Mouse (Mus musculus) brain, adult 10 weeks (tissue): ENCODE measurements around the gene Ccs. TPM values are rescaled to one million over a fixed set of nuclear protein-coding genes. Genes with fewer than 3 reads are reported as not detected.

Experiments used
- polyA plus RNA-seq: library from polyadenylated mRNA; stranded (reverse); fragments of 350-450 nt; fragmentation: Illumina TruSeq; extraction: RNeasy Lipid Tissue Mini Kit (QIAGEN cat#74804); gene quantifications from one replicate; pipeline ENCODE4 v1.2.3, GENCODE M21; 2015; ENCODE audit warnings: low read depth, low replicate concordance

Gene Ccs
- 37.6 TPM for polyA plus RNA-seq

GRCm38 (mm10) chr19:4839149-4839548 lies at the start of gene Ccs, which contains the start of gene Ccdc87:
TSS of gene Ccs (minus strand) at chr19:4839332.
TSS of gene Ccdc87 (plus strand) at chr19:4839366.

GRCm38 (mm10) chr19:4878405-4879323 lies 39.5 kb upstream of the Ccs start, which contains the start of gene Zdhhc24:
TSS of gene Zdhhc24 (plus strand) at chr19:4878668.

DNA sequence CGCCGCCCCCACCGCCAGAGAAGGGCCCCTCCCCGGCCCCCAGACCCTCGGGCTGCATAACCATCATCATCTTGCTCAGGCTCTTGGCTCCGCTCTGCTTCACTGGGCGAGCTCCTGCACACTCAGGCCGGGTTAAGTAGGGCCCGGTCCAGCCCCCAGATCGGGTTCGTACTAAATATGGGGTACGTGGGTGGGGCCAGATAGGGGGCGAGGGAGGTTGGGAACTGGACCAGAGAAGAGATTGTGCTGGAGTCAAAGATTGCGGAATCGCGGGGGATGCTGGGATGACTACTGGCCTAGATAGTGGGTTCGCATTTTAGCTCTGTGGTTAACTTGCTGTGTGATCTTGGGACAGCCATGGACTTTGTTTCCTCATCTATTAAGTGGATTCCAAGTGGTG lies 38.7 kb upstream of the Ccs start, which contains the start of gene Actn3:
Gene Actn3, minus strand, starts transcription at position 125 of the 400 bp plus-strand sequence.

DNA sequence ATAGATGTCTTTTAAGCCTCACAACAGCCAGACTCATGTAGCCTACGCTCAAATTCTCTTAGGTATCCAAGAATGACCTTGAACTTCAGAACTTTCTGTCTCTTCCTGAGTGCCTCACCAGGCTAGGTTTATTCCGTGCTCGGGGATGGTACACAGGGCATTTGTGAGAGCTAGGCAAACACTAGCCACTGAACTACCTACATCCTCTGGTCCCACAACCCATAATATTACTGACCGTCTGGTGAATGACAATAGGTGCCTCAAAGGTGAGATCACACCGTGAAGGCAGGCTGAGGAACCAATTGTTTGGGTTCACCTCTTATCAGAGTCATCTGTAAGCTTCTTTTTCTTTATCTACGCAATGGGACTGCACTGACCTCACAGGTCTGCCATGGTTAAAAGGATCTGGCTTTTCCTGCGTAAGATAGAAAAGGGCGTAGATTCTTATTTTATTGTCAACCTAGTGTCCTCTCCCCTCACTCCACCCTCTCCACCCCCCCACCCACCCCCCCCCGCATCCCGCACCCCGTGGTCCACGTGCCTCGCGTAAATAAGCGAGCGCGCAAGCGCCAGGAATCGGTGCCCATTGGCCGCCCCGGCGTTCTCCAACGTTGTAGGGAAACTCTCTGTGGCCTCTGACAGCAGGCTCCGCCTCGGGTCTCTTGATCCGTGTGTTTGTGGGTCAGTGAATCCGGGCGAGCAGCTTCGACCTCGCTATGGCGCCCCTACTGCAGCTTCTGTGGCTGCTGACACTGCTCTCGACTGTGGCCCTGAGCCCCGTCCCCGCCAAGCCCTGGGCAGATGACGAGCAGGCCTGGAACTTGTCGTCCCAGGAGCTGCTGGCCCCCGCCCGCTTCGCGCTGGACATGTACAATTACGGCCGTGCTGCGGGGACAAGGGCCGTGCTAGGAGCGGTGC lies 15.7 kb upstream of the Ccs start, which contains the start of gene Ctsf:
Gene Ctsf, plus strand, starts transcription at position 579 of the 918 bp plus-strand sequence.

DNA sequence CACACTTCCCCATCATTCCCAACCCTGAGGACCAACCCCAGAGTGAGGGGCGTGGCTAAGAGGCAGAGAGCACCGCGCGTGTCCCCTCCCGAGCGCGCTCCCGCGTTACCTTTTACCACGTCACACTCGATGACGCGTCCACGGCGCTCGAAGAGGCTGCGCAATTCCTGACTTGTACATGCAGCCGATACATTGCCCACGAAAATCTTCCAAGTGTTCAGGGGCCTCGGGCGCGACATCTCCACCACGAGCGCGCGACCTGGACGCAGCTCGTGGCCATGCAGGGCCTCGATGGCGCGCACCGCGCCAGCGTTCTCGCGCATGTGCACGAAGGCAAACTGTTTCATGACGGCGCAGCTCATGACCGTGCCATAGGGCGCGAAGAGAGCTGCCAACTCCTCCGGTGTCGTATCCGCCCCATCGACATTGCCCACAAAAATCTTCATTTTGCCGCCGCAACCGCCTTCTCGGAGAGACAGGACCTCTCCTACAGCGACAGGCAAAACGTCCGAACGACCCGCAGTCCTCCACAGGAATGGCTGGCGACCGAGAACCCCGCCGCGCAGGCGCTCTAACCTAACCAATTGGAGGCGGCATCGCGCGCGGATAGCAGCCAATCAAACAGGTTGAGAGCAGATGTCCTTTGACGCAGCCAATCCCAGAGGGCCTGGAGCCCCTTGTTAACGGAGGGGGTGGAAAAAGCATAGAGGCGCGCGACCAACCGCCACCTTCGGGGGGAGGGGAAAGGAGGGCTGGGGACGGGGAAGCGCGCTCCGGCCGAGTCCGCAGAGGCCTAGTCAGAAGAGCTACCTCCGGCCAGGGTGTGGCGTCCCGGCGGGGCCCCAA lies 27.8 kb downstream of the Ccs start, which contains the start of the genes Gm21992 and Rbm14:
Gene Gm21992, minus strand, starts transcription at position 550 of the 846 bp plus-strand sequence.
Gene Rbm14, minus strand, starts transcription at position 572 of the 846 bp plus-strand sequence.

GRCm38 (mm10) chr19:4793831-4794422 lies 45.2 kb downstream of the Ccs start, which contains the start of gene Rbm4:
TSS of gene Rbm4 (minus strand) at chr19:4793901.

Other genes starting within 250 kb of the Ccs start
- gene Lrfn4, start 223.7 kb downstream of the Ccs start, polyA plus RNA-seq: 21.6 TPM
- 33.2 TPM for gene Rce1, start 213.7 kb downstream of the Ccs start, polyA plus RNA-seq
- gene Gm960, start 140.7 kb downstream of the Ccs start, polyA plus RNA-seq: 2.2 TPM
- gene Sptbn2, start 128.2 kb downstream of the Ccs start, polyA plus RNA-seq: 238 TPM
- 28.5 TPM for gene Rbm4b, start 82.8 kb downstream of the Ccs start, polyA plus RNA-seq
- 41.4 TPM for gene Rbm4, start 45.4 kb downstream of the Ccs start, polyA plus RNA-seq
- gene Gm21992, start 27.7 kb downstream of the Ccs start, polyA plus RNA-seq: 15.5 TPM
- 18.0 TPM for gene Rbm14, start 27.7 kb downstream of the Ccs start, polyA plus RNA-seq
- 1.8 TPM for gene Ccdc87, start within 50 bp of the Ccs start, polyA plus RNA-seq
- gene Ctsf, start 15.8 kb upstream of the Ccs start, polyA plus RNA-seq: 85.3 TPM
- gene Actn3, start 38.6 kb upstream of the Ccs start, polyA plus RNA-seq: 1.2 TPM
- gene Zdhhc24, start 39.3 kb upstream of the Ccs start, polyA plus RNA-seq: 23.6 TPM
- gene Bbs1, start 67.3 kb upstream of the Ccs start, polyA plus RNA-seq: 26.4 TPM
- 45.4 TPM for gene Dpp3, start 89.0 kb upstream of the Ccs start, polyA plus RNA-seq
- gene Peli3, start 103.8 kb upstream of the Ccs start, polyA plus RNA-seq: 16.6 TPM
- gene Mrpl11, start 122.8 kb upstream of the Ccs start, polyA plus RNA-seq: 106 TPM
- 12.4 TPM for gene Npas4, start 151.0 kb upstream of the Ccs start, polyA plus RNA-seq
- 14.1 TPM for gene Slc29a2, start 184.5 kb upstream of the Ccs start, polyA plus RNA-seq
- 133 TPM for gene B4gat1, start 199.5 kb upstream of the Ccs start, polyA plus RNA-seq
- gene AC124502.3, start 199.6 kb upstream of the Ccs start, polyA plus RNA-seq: 3.9 TPM
- gene Brms1, start 202.0 kb upstream of the Ccs start, polyA plus RNA-seq: 31.7 TPM
- 38.7 TPM for gene Rin1, start 211.1 kb upstream of the Ccs start, polyA plus RNA-seq
- 3.2 TPM for gene Cd248, start 228.7 kb upstream of the Ccs start, polyA plus RNA-seq
- gene Tmem151a, start 246.2 kb upstream of the Ccs start, polyA plus RNA-seq: 107 TPM
- 32.8 TPM for gene Yif1a, start 249.2 kb upstream of the Ccs start, polyA plus RNA-seq